Mouse (Mus musculus) midbrain, embryonic 14.5 days (tissue): ENCODE data around the gene Ugt1a9. TPM values are rescaled to one million over a fixed set of nuclear protein-coding genes. Genes with fewer than 3 reads are reported as not detected.

ENCODE experiments used
- ATAC-seq: fragments of 200-750 bp; cut with Nextera tagmentation; 2 replicates; pipeline ENCODE4 v1.8.0; 2017; ENCODE audit warnings: moderate number of reproducible peaks, moderate library complexity; ENCODE audit not compliant: low FRiP score, low TSS enrichment
- DNase-seq: peaks from one replicate; pipeline ENCODE4 v3.0.0-alpha.2; 2015
- H3K27ac ChIP-seq: fragments of 300-500 bp; sonication (generic); replicated peaks from 2 replicates; pipeline ENCODE4 v1.5.1; 2014; ENCODE audit warnings: mild to moderate bottlenecking, low read depth, low read length, moderate library complexity
- H3K27me3 ChIP-seq: fragments of 300-500 bp; sonication (generic); 2 replicates; pipeline ENCODE4 v1.6.1; 2014; ENCODE audit warnings: low read length, control low read depth, mixed read lengths; ENCODE audit not compliant: control insufficient read depth, insufficient read depth
- H3K36me3 ChIP-seq: fragments of 300-500 bp; sonication (generic); 2 replicates; pipeline ENCODE4 v1.6.1; 2014; ENCODE audit warnings: low read length, control low read depth; ENCODE audit not compliant: control insufficient read depth, insufficient read depth
- H3K4me1 ChIP-seq: fragments of 300-500 bp; sonication (generic); 2 replicates; pipeline ENCODE4 v1.6.1; 2014; ENCODE audit warnings: mild to moderate bottlenecking, antibody characterized with exemption, low read length, control low read depth; ENCODE audit not compliant: control insufficient read depth, insufficient read depth
- H3K4me2 ChIP-seq: fragments of 300-500 bp; sonication (generic); 2 replicates; pipeline ENCODE4 v1.6.1; 2014; ENCODE audit warnings: mild to moderate bottlenecking, low read length, moderate library complexity
- H3K4me3 ChIP-seq: fragments of 300-500 bp; sonication (generic); replicated peaks from 2 replicates; pipeline ENCODE4 v1.5.1; 2014; ENCODE audit warnings: low read depth, low read length
- H3K9ac ChIP-seq: fragments of 300-500 bp; sonication (generic); replicated peaks from 2 replicates; pipeline ENCODE4 v1.6.1; 2014; ENCODE audit warnings: mild to moderate bottlenecking, low read length, moderate library complexity
- H3K9me3 ChIP-seq: fragments of 300-500 bp; sonication (generic); 2 replicates; pipeline ENCODE4 v1.6.1; 2016; ENCODE audit warnings: low read length, control low read depth, mixed read lengths; ENCODE audit not compliant: control insufficient read depth
- WGBS: fragments of 180-500 bp; shearing (Covaris S2); extraction: QIAGEN DNeasy Blood & Tissue Kit; methylation state at CpG from one replicate; pipeline ENCODE4 v1.1.7; 2014; 5-methylcytosine and 5-hydroxymethylcytosine counted together
- polyA plus RNA-seq: library from polyadenylated mRNA; unstranded; fragments of >200 nt; fragmentation: Nextera tagmentation; extraction: Ambion mirVana; gene quantifications from 2 replicates; pipeline ENCODE4 v1.2.1, GENCODE M21; 2014

Gene Ugt1a9
- polyA plus RNA-seq, 1 experiment from 2014 or later = not detected

GRCm38 (mm10) chr1:88186325-88186935 lies 115.8 kb downstream of the Ugt1a9 start:
- 92% methylated on average over 5 of the region's 5 CpGs for WGBS
- H3K36me3 ChIP-seq = no peaks in the 10 kb centered on the region
- H3K4me3 ChIP-seq = no peak overlapping the region
- no peak for DNase-seq
- no peaks in the 10 kb centered on the region for H3K27me3 ChIP-seq
- no peak overlapping the region for H3K27ac ChIP-seq
- no peak for ATAC-seq
- H3K4me1 ChIP-seq = no peaks in the 10 kb centered on the region
- no peaks in the 10 kb centered on the region for H3K9me3 ChIP-seq
- no peak overlapping the region for H3K4me2 ChIP-seq
- no peak overlapping the region for H3K9ac ChIP-seq

- DNase-seq (no peak), ATAC-seq (no peak)
Observed at GRCm38 (mm10) chr1:88192136-88192535, 121.5 kb downstream of the Ugt1a9 start.

GRCm38 (mm10) chr1:88195687-88196086 lies 125.1 kb downstream of the Ugt1a9 start:
- no peaks in the 10 kb centered on the region for H3K27me3 ChIP-seq

More at GRCm38 (mm10) chr1:88192136-88192535, 121.5 kb downstream of the Ugt1a9 start:
- Histone ChIP-seq H3K27me3 (no peaks in the 10 kb centered on the region), H3K4me2 (no peak overlapping the region), H3K4me1 (no peaks in the 10 kb centered on the region), H3K36me3 (no peaks in the 10 kb centered on the region), H3K9me3 (no peaks in the 10 kb centered on the region), H3K27ac (no peak overlapping the region), H3K4me3 (no peak overlapping the region), H3K9ac (no peak overlapping the region)
- WGBS = 69% methylated on average over 3 of the region's 3 CpGs

GRCm38 (mm10) chr1:88197443-88197842 lies 126.8 kb downstream of the Ugt1a9 start:
- H3K27me3 ChIP-seq = no peaks in the 10 kb centered on the region
- no peak for DNase-seq
- no peak overlapping the region for H3K4me2 ChIP-seq
- 79% methylated on average over 3 of the region's 3 CpGs for WGBS
- H3K27ac ChIP-seq = no peak overlapping the region
- H3K4me3 ChIP-seq = no peak overlapping the region
- H3K4me1 ChIP-seq = no peaks in the 10 kb centered on the region
- H3K9ac ChIP-seq = no peak overlapping the region
- ATAC-seq = no peak
- no peaks in the 10 kb centered on the region for H3K36me3 ChIP-seq
- H3K9me3 ChIP-seq = no peaks in the 10 kb centered on the region

More at GRCm38 (mm10) chr1:88195687-88196086, 125.1 kb downstream of the Ugt1a9 start:
- H3K9me3 ChIP-seq = no peaks in the 10 kb centered on the region
- H3K9ac ChIP-seq = no peak overlapping the region
- no peak overlapping the region for H3K4me2 ChIP-seq
- no peak overlapping the region for H3K27ac ChIP-seq
- DNase-seq (no peak), ATAC-seq (no peak)
- H3K4me1 ChIP-seq = no peaks in the 10 kb centered on the region
- H3K4me3 ChIP-seq = no peak overlapping the region
- WGBS = 93% methylated on average over 1 of the region's 1 CpGs
- H3K36me3 ChIP-seq = no peaks in the 10 kb centered on the region

GRCm38 (mm10) chr1:88199996-88200395 lies 129.4 kb downstream of the Ugt1a9 start:
- Histone ChIP-seq H3K9ac (no peak overlapping the region), H3K36me3 (no peaks in the 10 kb centered on the region), H3K4me3 (no peak overlapping the region), H3K27ac (no peak overlapping the region), H3K4me1 (0 out of 2 replicates have a peak, but pooled peaks cover 1% of the 10 kb centered on the region), H3K4me2 (no peak overlapping the region), H3K9me3 (peaks cover 19% of the 10 kb centered on the region), H3K27me3 (no peaks in the 10 kb centered on the region)
- DNase-seq = no peak
- no peak for ATAC-seq
- WGBS = 80% methylated on average over 2 of the region's 2 CpGs

- H3K27ac ChIP-seq = no peak within 1 kb of the TSS
- no peaks in the 10 kb centered on the region for H3K36me3 ChIP-seq
- no peak for ATAC-seq
- no peak within 1 kb of the TSS for H3K4me2 ChIP-seq
- 0 out of 2 replicates have a peak, but pooled peaks cover 5% of the 10 kb centered on the region for H3K4me1 ChIP-seq
- 89% methylated on average over 7 of the region's 7 CpGs for WGBS
- no peak for DNase-seq
- H3K9ac ChIP-seq = no peak within 1 kb of the TSS
- H3K4me3 ChIP-seq = no peak within 1 kb of the TSS
- H3K9me3 ChIP-seq = peaks cover 22% of the 10 kb centered on the region
- H3K27me3 ChIP-seq = no peaks in the 10 kb centered on the region
Observed at GRCm38 (mm10) chr1:88200456-88200855, 129.9 kb downstream of the Ugt1a9 start, which contains the start of gene Ugt1a2. Gene Ugt1a2 (plus strand): TSS chr1:88200601.

GRCm38 (mm10) chr1:88205294-88205922 lies 134.8 kb downstream of the Ugt1a9 start, which contains the start of gene Dnajb3:
Gene Dnajb3 (minus strand): TSS chr1:88205782.
- WGBS = 7% methylated on average over 62 of the region's 62 CpGs
- peak within 1 kb of the TSS; percentile 47 for H3K4me3 ChIP-seq

GRCm38 (mm10) chr1:88206843-88207479 lies 136.4 kb downstream of the Ugt1a9 start:
- no peaks in the 10 kb centered on the region for H3K36me3 ChIP-seq

More at GRCm38 (mm10) chr1:88205294-88205922, 134.8 kb downstream of the Ugt1a9 start, which contains the start of gene Dnajb3:
- peak; percentile 99 for ATAC-seq
- 0 out of 2 replicates have a peak, but pooled peaks cover 5% of the 10 kb centered on the region for H3K4me1 ChIP-seq
- H3K4me2 ChIP-seq = peak within 1 kb of the TSS; percentile 72
- H3K9me3 ChIP-seq = peaks cover 22% of the 10 kb centered on the region
- H3K27ac ChIP-seq = peak within 1 kb of the TSS; percentile 52; the same call in 1 of the 2 replicates
- DNase-seq = peak; percentile 96
- peak within 1 kb of the TSS; percentile 77 for H3K9ac ChIP-seq
- no peaks in the 10 kb centered on the region for H3K27me3 ChIP-seq
- no peaks in the 10 kb centered on the region for H3K36me3 ChIP-seq

More at GRCm38 (mm10) chr1:88206843-88207479, 136.4 kb downstream of the Ugt1a9 start:
- Histone ChIP-seq H3K27ac (no peak overlapping the region), H3K9ac (no peak overlapping the region), H3K9me3 (peaks cover 29% of the 10 kb centered on the region), H3K4me1 (0 out of 2 replicates have a peak, but pooled peaks cover 5% of the 10 kb centered on the region), H3K27me3 (no peaks in the 10 kb centered on the region), H3K4me2 (no peak overlapping the region), H3K4me3 (no peak overlapping the region)
- DNase-seq = no peak
- ATAC-seq = no peak
- WGBS = 72% methylated on average over 2 of the region's 2 CpGs
